Mouse (Mus musculus) kidney, embryonic 14.5 days (tissue): Measurements from ENCODE around the gene Exoc4. TPM values are rescaled to one million over a fixed set of nuclear protein-coding genes. Genes with fewer than 3 reads are reported as not detected.

ENCODE experiments used
- ATAC-seq: fragments of 200-750 bp; cut with Nextera tagmentation; 2 replicates; pipeline ENCODE4 v1.8.0; 2017; ENCODE audit warnings: moderate number of reproducible peaks, mild to moderate bottlenecking, moderate TSS enrichment, moderate library complexity; ENCODE audit not compliant: low FRiP score, low TSS enrichment
- H3K27ac ChIP-seq: fragments of 300-500 bp; sonication (generic); 2 replicates; pipeline ENCODE4 v1.5.1; 2014; ENCODE audit warnings: low read depth, mild to moderate bottlenecking, low read length, moderate library complexity, mixed read lengths
- H3K27me3 ChIP-seq: fragments of 300-500 bp; sonication (generic); 2 replicates; pipeline ENCODE4 v1.6.1; 2014; ENCODE audit warnings: mild to moderate bottlenecking, low read length; ENCODE audit not compliant: control insufficient read depth, insufficient read depth
- H3K36me3 ChIP-seq: fragments of 300-500 bp; sonication (generic); 2 replicates; pipeline ENCODE4 v1.6.1; 2014; ENCODE audit warnings: low read length, mixed read lengths; ENCODE audit not compliant: control insufficient read depth, insufficient read depth
- H3K4me1 ChIP-seq: fragments of 300-500 bp; sonication (generic); 2 replicates; pipeline ENCODE4 v1.6.1; 2014; ENCODE audit warnings: low read length, mixed read lengths; ENCODE audit not compliant: control insufficient read depth, insufficient read depth
- H3K4me2 ChIP-seq: fragments of 300-500 bp; sonication (generic); replicated peaks from 2 replicates; pipeline ENCODE4 v1.6.1; 2014; ENCODE audit warnings: low read depth, mild to moderate bottlenecking, low read length
- H3K4me3 ChIP-seq: fragments of 300-500 bp; sonication (generic); 2 replicates; pipeline ENCODE4 v1.5.1; 2014; ENCODE audit warnings: mild to moderate bottlenecking, low read length
- H3K9ac ChIP-seq: fragments of 300-500 bp; sonication (generic); 2 replicates; pipeline ENCODE4 v1.6.1; 2014; ENCODE audit warnings: low read depth, mild to moderate bottlenecking, low read length, moderate library complexity
- H3K9me3 ChIP-seq: fragments of 300-500 bp; sonication (generic); 2 replicates; pipeline ENCODE4 v1.6.1; 2016; ENCODE audit warnings: low read length; ENCODE audit not compliant: control insufficient read depth
- WGBS: fragments of 180-500 bp; shearing (Covaris S2); extraction: QIAGEN DNeasy Blood & Tissue Kit; methylation state at CpG from one replicate; pipeline ENCODE4 v1.1.7; 2014; 5-methylcytosine and 5-hydroxymethylcytosine counted together
- polyA plus RNA-seq: library from polyadenylated mRNA; unstranded; fragments of >200 nt; fragmentation: Nextera tagmentation; extraction: Ambion mirVana; gene quantifications from 2 replicates; pipeline ENCODE4 v1.2.1, GENCODE M21; 2014

Gene Exoc4
- polyA plus RNA-seq, 1 experiment from 2014 or later = 31.5 TPM

DNA sequence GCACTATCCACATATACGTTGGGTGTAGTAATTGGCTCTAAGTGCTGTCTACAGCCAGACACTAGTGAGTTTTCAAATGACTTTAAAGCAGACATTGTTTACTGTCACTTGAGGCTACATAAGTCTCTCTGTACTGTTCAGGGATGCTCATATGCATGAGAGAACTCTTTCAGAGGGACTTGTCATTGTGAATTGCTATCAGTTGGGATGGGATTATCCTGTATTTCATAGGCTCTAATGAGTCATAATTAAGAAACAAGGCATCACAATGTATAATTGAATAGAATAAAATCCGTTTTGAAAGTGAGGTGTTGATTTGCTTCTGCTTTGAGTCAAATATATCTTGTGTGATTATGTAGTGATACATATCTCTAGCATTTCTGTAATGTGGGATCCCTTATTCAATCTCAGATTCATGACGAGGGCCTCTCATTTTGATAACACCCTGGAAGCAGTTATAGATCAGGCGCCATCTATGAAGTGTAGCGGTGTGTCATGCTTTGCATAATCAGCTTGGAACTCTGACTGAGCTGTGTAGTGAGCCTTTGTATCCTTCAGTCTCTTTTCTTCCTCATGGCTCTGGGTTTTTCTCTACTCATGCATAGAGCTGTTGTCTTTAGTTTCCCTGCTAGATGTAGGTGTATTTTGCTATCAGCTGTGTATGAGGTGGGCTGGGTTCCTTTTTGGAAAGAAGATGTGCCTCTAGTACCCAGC is 8.3 kb downstream of the Exoc4 start:
- WGBS = 82% methylated on average over 5 of the region's 5 CpGs
- no peak overlapping the region for H3K4me3 ChIP-seq
- H3K4me1 ChIP-seq = no peaks in the 10 kb centered on the region
- no peak overlapping the region for H3K27ac ChIP-seq
- H3K27me3 ChIP-seq = no peaks in the 10 kb centered on the region
- H3K9me3 ChIP-seq = no peaks in the 10 kb centered on the region
- no peak overlapping the region for H3K4me2 ChIP-seq
- no peak for ATAC-seq
- H3K36me3 ChIP-seq = no peaks in the 10 kb centered on the region
- no peak overlapping the region for H3K9ac ChIP-seq

DNA sequence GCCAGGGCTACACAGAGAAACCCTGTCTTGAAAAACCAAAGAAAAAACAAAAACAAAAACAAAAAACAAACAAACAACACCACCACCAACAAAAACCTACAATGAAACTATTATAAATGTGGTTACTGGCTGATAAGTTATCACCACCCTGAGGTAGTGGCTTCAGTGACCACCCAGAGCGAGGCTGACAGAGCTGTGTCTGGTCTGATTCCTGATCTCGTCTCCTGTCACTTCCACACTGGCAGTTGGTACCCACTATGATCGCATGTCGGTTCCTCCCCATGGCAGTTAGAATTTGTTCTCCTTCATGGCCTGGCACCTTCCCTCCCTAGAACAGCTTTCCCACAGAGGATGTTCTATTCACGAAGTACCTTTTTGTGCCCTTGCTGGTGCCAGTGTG is 11.0 kb downstream of the Exoc4 start:
- H3K4me1 ChIP-seq = 0 out of 2 replicates have a peak, but pooled peaks cover 4% of the 10 kb centered on the region
- ATAC-seq = no peak
- H3K27me3 ChIP-seq = no peaks in the 10 kb centered on the region
- H3K27ac ChIP-seq = no peak overlapping the region
- no peak overlapping the region for H3K4me2 ChIP-seq
- H3K4me3 ChIP-seq = no peak overlapping the region
- H3K9ac ChIP-seq = no peak overlapping the region
- no peaks in the 10 kb centered on the region for H3K9me3 ChIP-seq
- 87% methylated on average over 5 of the region's 5 CpGs for WGBS
- H3K36me3 ChIP-seq = no peaks in the 10 kb centered on the region; the same call in 1 of the 2 replicates

DNA sequence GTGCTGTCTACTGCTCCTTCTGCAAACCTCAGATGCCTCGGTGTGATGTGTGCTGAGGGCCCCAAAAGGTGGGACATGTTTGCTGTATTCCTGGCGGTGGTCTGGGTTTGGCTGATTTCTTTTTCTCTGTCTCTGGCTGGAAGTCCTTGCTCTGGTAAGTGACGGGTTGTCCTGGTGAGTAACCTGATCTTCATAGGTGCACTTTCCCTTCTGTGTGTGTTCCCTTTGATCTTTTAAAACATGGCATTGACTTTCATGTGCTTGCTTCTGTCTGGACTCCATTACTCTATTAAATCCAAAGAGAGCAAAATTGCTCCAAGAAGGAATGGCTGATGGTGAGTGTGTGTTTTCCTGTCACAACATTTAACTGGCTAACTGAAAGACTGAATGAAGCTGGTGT is 12.7 kb downstream of the Exoc4 start:
- H3K27ac ChIP-seq = no peak overlapping the region
- no peaks in the 10 kb centered on the region for H3K27me3 ChIP-seq
- H3K4me3 ChIP-seq = no peak overlapping the region
- no peak overlapping the region for H3K4me2 ChIP-seq
- no peaks in the 10 kb centered on the region for H3K9me3 ChIP-seq
- no peaks in the 10 kb centered on the region; the same call in 1 of the 2 replicates for H3K36me3 ChIP-seq
- 71% methylated on average over 3 of the region's 3 CpGs for WGBS
- ATAC-seq = no peak
- H3K9ac ChIP-seq = no peak overlapping the region
- H3K4me1 ChIP-seq = 0 out of 2 replicates have a peak, but pooled peaks cover 4% of the 10 kb centered on the region

DNA sequence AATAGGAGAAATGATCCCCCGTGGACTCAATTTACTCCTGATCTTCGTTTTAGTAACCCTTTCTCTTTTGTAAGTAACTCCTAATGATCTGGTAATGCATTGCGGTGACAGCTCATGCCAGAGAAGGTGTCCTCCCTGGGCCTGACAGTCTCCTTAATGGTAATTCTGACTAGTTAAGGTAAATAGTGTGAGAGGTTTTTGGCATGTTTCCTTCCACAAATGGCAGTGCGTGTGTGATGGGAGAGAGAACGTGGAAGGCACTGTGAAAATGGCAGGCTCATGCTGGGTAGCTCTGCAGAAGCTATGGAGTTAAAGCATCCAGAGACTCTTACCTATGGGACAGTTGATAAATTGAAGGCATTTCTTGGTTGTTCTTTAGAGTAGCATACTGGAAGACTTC is 15.1 kb downstream of the Exoc4 start:
- H3K9me3 ChIP-seq = no peaks in the 10 kb centered on the region
- H3K4me2 ChIP-seq = no peak overlapping the region
- no peak overlapping the region for H3K9ac ChIP-seq
- H3K4me3 ChIP-seq = no peak overlapping the region
- 66% methylated on average over 5 of the region's 5 CpGs for WGBS
- no peaks in the 10 kb centered on the region for H3K27me3 ChIP-seq
- peaks cover under 1% of the 10 kb centered on the region; the same call in 1 of the 2 replicates for H3K36me3 ChIP-seq
- 0 out of 2 replicates have a peak, but pooled peaks cover 4% of the 10 kb centered on the region for H3K4me1 ChIP-seq
- H3K27ac ChIP-seq = no peak overlapping the region
- no peak for ATAC-seq

DNA sequence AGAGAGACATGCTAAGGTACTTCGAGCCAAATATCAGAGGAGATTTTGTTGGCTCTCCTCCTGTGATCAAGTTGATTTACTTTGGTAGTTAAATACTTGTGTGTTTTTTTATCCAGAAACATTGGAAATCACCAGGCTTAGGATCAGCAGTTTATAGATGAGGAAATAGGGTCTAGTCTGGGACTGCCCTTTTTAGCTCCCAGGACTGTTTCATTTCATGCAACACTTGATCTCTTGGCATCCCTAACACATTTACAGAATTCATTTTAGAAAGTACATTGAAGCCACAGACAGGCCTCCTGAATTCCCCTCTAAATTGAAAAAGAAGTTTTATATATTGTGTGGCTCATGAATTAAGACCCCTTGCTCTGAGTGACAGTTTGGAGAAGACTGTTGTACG is 15.5 kb downstream of the Exoc4 start:
- Histone ChIP-seq H3K27me3 (no peaks in the 10 kb centered on the region), H3K4me1 (0 out of 2 replicates have a peak, but pooled peaks cover 4% of the 10 kb centered on the region), H3K9me3 (no peaks in the 10 kb centered on the region), H3K36me3 (peaks cover 2% of the 10 kb centered on the region; the same call in 1 of the 2 replicates), H3K4me2 (no peak overlapping the region), H3K4me3 (no peak overlapping the region), H3K27ac (no peak overlapping the region), H3K9ac (no peak overlapping the region)
- ATAC-seq = no peak
- WGBS = 67% methylated on average over 2 of the region's 2 CpGs

DNA sequence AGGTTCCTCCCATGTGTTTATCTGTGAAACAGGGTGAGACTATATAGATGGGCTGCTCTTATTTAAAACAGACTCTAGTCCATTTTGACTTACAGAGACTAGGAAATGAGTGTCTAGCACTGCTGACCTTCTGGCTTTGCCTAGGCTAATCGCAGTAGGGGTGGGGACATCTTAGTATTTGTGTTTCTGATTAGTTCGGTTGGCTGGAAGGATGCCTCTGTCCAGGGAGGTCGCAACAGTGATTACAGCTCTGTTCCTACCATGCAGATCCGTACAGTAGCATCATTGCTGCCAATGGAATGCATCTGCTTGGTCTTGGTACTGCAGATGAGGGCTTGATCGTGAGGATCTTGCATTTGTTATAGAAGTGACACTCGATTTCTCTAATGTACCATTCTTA is 18.7 kb downstream of the Exoc4 start:
- H3K36me3 ChIP-seq = peaks cover 2% of the 10 kb centered on the region; the same call in 1 of the 2 replicates
- H3K4me3 ChIP-seq = no peak overlapping the region
- ATAC-seq = no peak
- 90% methylated on average over 6 of the region's 6 CpGs for WGBS
- no peaks in the 10 kb centered on the region for H3K27me3 ChIP-seq
- H3K9ac ChIP-seq = no peak overlapping the region
- H3K9me3 ChIP-seq = no peaks in the 10 kb centered on the region
- H3K4me2 ChIP-seq = no peak overlapping the region
- 0 out of 2 replicates have a peak, but pooled peaks cover 4% of the 10 kb centered on the region for H3K4me1 ChIP-seq
- no peak overlapping the region for H3K27ac ChIP-seq

DNA sequence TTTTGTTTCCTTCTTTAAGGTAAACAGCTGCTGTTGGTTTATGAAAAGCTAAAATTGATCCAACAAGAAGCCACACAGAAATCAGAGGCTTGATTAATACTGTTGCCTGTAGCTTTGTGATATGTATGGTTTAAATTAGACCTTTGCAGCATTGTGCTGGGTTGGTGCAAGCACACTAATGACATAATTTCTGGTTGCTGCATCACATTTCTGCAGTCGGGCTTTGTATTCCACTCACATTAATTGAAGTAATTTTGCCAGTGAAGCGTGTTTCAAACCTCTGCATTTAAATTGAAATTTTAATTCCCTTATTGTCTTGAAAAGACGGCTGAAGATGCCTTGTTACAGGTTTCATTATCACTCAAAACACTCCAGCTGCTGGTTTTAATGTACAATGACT is 34.6 kb downstream of the Exoc4 start:
- H3K36me3 ChIP-seq = no peaks in the 10 kb centered on the region
- WGBS = 65% methylated on average over 3 of the region's 3 CpGs
- no peak overlapping the region for H3K27ac ChIP-seq
- no peak overlapping the region for H3K4me2 ChIP-seq
- no peaks in the 10 kb centered on the region for H3K4me1 ChIP-seq
- H3K4me3 ChIP-seq = no peak overlapping the region
- no peak for ATAC-seq
- H3K9me3 ChIP-seq = no peaks in the 10 kb centered on the region
- H3K9ac ChIP-seq = no peak overlapping the region
- H3K27me3 ChIP-seq = no peaks in the 10 kb centered on the region

DNA sequence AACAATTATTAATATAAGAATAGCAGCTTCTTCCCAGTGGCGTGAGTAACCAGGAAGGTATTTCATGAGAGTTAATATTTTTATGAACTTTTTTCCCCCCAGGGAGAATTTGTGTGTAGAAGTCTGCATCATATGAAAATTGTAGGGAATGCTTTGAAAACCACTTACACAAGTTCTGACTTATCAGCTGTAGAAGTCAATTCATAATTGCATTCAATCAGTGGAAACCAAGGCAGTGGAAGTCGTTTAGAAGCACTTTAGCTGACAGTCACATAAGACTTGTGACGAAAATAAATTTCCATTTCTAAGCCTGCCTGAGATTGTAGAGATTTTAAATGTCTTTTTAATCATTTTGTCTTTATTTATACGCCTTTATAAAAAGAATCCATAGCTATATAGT is 35.1 kb downstream of the Exoc4 start:
- no peak overlapping the region for H3K9ac ChIP-seq
- H3K4me1 ChIP-seq = no peaks in the 10 kb centered on the region
- H3K9me3 ChIP-seq = no peaks in the 10 kb centered on the region
- H3K4me2 ChIP-seq = no peak overlapping the region
- 81% methylated on average over 4 of the region's 4 CpGs for WGBS
- no peak overlapping the region for H3K27ac ChIP-seq
- H3K4me3 ChIP-seq = no peak overlapping the region
- H3K27me3 ChIP-seq = no peaks in the 10 kb centered on the region
- ATAC-seq = no peak
- no peaks in the 10 kb centered on the region for H3K36me3 ChIP-seq

DNA sequence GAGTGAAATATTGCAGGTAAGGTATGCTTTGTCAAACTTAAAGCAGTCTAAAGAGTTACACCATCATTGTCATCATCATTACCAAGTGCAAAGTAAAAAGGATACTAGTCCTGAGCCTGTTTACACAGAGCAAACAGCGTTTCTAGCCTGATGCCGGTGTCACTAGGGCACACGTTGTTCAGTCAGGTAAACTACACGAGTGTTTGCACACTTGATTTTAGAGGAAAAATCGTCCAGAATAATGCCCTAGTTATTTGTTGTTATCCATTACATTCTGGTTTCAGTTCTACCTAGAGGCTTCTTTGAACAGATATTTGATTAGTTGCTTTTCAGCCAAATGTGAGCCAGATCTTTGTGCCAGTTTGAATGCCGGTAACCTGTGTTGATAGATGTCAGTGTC is 37.5 kb downstream of the Exoc4 start:
- ATAC-seq = no peak
- Histone ChIP-seq H3K27ac (no peak overlapping the region), H3K9me3 (no peaks in the 10 kb centered on the region), H3K4me2 (no peak overlapping the region), H3K9ac (no peak overlapping the region), H3K4me1 (no peaks in the 10 kb centered on the region), H3K27me3 (no peaks in the 10 kb centered on the region), H3K36me3 (no peaks in the 10 kb centered on the region), H3K4me3 (no peak overlapping the region)
- WGBS = 85% methylated on average over 6 of the region's 6 CpGs
